Mouse (Mus musculus): ENCODE data around the gene Cxcl15. TPM values are rescaled to one million over a fixed set of nuclear protein-coding genes. Genes with fewer than 3 reads are reported as not detected.
A peak's percentile ranks its signal among the peaks of the same experiment; 100 is the strongest.
"Not testable (repeated sequence)": the region's sequence is repeated elsewhere in the genome, so short reads cannot be mapped to it uniquely, and the experiment has no call there.

Cxcl15 gene
- total RNA-seq, 2 experiments from 2014 or later, result not detected

DNA sequence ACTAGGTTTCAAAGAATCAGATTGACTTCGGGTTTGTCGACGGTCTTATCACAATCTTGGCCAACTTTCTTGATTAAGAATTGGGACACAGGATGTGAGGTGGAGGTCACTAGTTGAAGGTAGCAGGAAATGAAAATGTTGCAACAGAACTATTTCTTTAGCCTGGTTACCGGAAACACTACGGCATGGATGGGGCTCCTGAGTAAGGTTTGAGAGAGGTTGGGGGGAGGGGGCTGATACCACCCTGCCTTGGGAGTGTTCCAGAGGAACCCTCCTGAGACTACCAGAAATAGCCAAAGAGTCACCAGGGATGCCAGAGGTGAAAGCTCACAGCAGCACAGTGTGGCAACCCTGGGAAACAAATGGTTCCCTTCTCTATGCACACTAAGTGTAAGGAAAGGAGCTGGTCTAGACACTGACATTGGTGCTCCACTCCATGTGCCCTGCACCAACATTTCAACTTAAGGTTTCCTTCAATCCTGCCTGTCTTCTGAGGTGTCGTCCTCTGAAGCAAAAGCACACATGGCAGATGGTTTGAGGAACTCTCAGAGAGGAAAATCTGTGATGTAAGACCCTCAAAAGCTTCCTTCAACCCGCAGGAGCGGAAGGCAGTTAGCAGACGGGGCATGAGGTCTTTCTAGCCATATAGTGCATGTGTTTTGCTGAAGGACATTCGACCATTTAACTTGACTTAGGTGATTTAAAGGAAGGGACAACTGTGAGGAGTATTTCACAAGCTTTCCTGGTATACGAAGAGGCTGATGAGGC lies 4.8 kb upstream of the Cxcl15 start:
- DNase-seq, result no peak
- intact Hi-C loops (cut with DNase I), result no loop called here

DNA sequence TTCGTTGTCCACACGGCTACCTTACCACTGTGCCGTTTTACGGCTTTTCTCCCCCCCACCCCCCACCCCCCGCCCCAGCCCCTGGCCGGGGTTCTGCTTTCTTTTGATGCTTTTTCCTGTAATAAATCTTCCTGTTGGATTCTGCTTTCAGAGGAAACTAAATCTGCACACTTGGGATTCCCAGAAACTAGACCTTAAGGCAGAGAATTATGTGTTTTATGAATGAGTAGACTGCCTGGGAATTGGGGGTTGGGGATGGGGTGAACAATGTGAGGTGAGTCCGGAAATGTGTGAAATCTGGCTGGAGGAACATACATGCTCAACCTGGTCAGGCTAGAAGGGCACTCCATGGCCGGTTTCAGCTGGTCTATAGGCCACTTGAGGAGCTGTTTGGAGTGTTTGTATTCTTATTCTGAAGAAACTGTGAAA lies 4.2 kb upstream of the Cxcl15 start:
- no peak for DNase-seq

DNA sequence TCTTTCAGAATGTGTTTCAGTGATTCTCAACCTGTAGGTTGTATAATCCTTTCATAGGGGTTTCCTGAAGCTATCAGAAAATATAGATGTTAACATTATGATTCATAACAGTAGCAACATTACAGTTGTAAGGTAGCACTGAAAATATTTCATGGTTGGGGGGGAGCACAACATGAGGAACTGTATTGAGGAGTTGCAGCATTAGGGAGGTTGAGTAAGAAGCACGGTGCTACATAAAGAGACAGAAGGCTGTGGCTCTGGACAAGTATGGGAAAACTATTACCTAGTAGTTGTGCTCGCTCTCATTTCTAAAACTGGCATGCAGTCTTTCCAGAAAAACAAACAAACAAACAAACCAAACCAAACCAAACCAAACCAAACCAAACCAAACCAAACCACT lies 1.1 kb downstream of the Cxcl15 start:
- intact Hi-C loops (cut with DNase I); DNase-seq: not testable (repeated sequence)

More for the DNA sequence above, 4.2 kb upstream of the Cxcl15 start:
- intact Hi-C loops (cut with DNase I), result no loop called here

DNA sequence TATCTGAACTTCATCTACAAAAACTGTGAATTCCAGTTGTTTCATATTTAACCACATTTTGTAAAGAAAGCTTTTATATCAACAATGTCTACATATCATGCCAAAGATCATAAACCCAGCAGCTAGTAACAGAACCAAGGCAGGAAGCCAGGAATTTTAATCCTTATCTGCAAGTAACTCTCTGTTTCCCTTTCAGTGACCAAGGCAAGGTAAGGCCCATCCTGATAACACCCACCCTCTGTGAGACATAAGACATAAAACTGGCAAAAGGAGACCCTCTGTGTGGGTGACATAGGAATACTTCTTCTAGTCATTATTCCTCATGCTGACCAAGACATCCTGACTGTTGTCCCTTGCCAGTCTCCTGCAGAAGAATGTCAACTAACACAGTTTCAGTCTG lies 10.2 kb downstream of the Cxcl15 start:
- intact Hi-C loops (cut with DNase I), result no loop called here
- DNase-seq, result no peak

DNA sequence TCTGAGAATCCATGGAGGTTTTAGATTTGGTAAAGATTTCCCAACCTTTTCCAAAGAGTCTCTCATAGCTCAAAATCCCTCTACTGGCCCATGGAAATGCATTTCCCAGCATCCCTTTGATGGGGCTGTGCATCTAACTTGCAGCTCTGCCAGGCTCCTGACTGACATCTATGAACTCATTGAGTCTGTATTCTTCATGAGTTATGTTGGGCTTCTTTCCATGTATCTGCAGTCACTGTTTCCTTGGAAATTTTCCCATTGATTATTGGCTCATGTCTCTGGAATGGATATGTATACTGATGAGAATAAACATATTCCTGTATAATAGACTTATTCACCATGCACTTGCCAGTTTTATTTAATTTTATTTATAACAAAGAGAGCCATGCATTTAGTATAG lies 11.7 kb downstream of the Cxcl15 start:
- DNase-seq, result no peak
- intact Hi-C loops (cut with DNase I), result no loop called here

DNA sequence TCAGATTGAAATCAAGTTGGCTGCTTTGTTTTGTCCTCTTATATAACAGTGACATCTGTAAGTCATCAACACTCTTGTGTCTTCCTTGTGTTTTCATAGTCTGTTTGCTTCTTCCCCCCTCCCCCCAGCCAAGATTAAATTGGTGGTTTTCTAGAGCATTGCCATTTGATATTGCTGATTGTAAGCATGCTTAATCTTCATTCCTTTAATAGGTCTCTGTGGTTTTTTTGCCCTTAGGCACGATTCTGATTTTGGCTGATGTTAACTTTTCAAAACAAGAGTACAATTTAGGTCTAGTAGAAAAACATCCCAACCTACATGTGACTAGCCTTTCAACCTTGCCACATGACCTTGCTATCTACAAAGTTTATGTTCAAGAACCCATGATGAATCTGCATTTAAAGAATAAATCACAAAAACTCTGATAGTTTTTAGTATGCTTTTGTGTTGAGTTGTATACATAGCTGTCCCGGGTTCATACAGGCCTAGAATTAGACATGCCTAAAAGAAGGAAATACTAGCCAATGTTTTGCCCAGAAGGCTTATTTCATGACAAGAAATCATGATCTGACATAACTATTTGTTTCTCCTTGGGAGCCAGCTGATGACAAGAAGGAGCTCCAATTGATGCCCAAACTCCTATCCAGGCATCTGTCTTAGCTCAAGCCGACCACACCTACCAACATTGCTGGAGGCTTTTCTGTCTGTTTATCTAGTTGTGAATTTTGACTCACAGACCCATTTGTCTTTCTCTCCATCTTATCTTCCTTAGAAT lies 13.0 kb downstream of the Cxcl15 start:
- intact Hi-C loops (cut with DNase I), result no loop called here
- DNase-seq, result no peak

DNA sequence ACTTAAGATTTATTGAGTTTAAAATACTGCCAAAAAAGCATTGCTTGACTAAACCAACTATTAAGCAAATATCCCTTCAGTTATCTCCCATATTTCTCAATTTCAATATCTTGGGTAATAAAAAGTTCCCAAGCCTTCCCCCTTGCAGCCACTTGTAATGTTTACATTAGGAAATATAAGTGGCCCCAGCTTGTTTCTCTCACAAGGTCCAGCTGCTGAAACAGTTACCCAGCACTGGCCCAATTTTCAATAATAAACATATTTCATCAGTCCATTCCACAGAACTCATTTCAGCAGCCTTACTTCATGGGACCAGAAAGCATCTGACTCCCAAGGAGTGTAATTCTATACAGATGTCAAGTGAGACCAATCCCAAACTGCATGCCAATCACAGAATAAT lies 25.4 kb downstream of the Cxcl15 start:
- intact Hi-C loops (cut with DNase I), result no loop called here
- DNase-seq, result no peak

DNA sequence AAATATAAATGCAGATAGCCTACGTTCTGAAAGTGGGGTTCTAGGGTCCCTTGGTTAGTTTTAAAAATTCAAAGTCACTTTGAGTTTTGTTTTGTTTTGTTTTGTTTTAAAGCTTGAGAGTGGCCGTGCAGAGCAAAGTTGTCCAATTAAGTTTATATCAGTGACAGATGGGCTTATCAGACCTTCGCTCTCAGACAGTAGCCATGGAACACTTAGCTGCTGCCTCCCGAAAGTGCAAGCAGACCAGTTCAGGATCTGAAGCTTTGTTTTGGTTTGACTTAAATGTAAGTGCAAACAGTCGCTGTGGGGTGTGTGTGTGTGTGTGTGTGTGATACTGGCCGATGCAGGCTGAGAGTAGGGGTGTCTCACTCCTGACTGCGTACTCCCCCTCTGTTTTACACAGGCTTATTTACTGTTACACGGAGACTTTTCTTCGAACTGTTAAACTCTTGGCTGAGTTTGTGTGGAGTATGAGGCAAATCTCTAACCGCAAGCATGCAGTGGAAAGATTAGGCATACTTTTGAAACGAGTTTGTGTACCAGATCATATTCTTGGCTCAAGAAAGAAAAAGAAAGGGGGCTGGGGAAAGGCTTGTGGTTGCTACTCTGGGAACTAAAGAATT lies 37.9 kb downstream of the Cxcl15 start:
- intact Hi-C loops (cut with DNase I), result no loop called here
- DNase-seq, result no peak

DNA sequence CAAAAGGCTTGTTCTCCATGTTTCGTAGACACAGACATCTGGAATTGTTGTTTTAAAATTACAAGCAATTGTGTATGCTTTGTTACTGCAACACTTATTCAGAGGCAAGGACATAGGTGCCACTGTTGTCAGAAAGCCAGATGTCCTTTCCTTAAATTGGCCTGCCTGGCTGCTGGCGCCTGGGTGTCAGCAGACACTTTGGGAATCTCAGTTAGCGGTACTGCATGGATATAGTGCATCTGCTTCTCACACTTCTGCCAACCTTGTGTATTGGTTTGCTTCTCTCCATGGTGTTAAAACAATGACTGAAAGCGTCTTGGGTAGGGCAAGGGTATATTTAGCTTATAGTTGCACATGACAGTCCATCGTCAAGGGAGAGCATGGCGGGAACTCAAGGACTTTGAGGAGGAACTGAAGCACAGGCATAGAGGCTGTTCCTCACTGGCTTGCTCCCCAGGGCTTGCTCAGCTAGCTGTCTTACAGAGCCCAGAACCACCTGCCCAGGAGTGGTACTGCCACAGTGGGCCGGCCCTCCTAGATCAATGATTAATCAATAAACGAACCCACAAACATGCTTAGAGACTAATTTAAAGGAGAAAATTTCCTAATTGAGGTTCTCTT lies 38.5 kb downstream of the Cxcl15 start:
- DNase-seq, result no peak
- intact Hi-C loops (cut with DNase I), result no loop called here

DNA sequence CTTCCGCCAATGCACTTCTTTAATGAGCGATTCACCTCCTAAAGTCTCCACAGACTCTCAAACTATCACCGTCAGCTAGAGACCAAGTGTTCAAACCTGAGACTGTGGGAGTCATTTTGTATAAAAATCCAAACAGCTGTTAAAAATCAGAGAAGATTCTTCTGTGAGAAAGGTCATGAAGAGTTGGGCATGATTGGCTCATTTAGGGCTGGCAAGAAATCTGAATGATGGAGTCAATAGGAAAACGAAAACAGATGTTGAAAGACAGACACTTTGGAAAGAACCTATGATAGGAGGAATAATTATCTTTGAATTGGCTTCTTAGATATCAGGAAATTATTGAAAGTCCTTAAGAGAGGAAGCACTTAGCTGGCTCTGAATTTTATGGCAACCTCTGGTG lies 40.1 kb downstream of the Cxcl15 start:
- intact Hi-C loops (cut with DNase I), result no loop called here
- no peak for DNase-seq

DNA sequence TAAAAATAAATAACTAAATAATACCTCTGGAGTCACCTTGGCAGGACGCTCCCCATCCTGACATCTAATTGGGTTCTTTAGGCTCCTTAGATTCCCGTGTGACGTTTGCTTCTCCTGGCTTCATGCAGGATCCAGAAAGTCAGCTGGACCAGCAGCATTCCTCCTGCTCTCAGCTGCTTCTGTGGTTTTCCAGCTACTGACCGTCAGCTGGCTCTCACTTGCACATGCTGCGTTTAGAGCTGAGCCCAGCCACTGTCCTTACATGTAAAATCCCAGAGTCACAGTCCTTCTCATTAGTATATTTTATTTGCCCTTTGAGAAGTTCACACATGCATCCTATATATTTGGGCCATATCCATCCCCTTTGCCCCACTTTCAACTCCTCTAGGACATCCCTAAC lies 44.2 kb downstream of the Cxcl15 start:
- intact Hi-C loops (cut with DNase I), result no loop called here
- DNase-seq, result peak; percentile 52

DNA sequence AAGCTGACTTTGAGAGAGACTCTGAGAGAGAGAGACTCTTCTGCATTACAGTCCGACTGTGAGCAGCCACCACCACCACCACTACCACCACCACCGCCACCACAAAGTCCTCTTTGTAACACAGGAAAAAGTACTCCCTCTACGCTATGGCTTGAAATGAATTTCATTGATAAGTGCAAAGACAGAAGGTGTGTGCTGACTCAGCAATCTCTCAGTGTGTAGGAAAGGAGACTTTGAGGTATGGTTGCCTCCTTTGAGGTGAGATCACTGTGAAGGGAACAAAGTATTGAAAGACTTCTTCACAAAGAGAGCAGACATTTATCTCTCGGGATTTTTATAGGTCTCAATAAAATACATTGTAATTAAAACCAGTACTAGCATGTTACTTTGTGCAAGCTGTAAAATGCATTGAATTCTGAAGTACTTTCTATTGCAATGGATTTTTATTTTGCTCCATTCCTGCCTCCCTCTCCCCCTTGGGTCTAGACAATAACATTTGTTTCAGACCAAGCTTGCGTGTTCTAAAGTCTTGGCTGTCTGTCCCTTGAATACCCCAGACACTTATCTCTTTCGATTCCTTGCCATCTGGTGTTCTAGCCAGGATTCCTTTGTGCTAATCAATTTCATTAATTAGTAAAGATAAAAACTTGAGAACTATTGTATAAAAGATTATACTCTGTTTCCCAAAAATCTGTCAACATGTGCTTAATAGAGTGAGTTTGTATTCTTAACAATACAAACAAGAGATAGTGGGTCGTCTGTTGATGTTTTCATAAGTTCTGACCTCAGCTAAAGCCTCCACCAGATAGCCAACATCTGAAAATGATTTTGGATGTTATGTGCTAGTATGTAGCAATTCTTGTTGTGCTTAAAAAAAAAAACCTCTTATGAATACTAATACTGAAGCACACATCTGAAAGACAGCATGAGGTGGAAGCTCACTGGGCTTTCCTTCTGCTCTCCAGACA lies 46.9 kb downstream of the Cxcl15 start:
- intact Hi-C loops (cut with DNase I), result no loop called here
- DNase-seq, result no peak

DNA sequence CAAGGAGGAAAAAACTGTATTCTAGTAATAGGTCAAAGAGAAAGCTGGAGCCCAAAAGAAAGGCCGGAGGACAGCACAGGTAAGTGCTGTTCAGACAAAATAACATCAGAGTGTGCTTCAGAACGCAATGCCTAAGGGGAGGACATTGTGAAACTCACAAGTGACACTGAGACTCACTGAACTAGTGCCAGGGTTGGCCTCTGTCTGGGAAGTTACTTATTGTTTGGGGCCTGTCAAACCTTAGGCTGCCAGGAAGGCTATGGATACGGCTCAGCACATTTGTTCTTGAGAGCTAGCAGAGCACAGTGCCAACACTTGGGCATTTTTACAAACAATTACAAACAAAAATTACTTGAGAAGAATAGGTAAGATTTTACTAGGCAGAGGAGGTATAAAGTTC lies 49.6 kb downstream of the Cxcl15 start:
- DNase-seq, result no peak
- intact Hi-C loops (cut with DNase I), result no loop called here

DNA sequence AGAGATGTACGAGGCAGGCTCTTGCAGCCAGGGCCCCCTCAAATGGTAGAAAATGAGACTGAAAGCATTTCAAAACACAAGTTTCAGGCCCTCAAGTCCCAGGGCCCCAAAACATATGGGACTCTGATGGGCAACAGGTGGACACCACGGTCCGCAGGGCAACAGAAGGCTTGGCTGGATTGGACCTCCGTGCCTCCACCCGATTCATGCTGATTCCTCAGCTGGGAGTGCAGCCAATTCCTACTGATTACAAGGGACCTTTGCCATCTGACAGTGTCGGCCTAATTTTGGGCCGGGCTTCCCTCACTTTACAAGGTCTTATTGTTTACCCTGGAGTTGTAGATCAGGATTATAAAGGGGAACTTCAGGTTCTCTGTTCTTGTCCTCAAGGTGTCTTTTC lies 55.8 kb downstream of the Cxcl15 start:
- DNase-seq, result peak; percentile 49
- intact Hi-C loops (cut with DNase I), result not testable (repeated sequence)

DNA sequence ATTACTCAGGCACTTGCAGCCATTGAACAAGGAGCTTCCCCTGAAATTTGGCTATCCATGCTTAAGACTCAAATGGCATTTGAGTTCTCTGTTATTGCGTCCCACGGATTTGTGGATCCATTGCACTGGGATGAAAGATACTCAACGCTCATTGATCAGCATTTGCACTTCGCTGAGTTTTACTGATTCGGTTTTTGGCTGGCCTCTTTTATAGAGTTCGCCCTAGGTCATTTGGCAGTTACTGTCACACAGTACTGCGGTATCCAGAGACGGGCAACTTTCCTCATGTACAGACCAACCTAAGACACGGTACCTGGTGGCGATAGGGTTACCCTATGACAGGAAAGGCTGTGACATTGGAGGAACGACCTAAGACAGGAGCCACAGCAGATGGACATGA lies 57.1 kb downstream of the Cxcl15 start:
- intact Hi-C loops (cut with DNase I), result not testable (repeated sequence)

More for the DNA sequence above, 57.1 kb downstream of the Cxcl15 start:
- not testable (repeated sequence) for DNase-seq

Small RNA genes within 50 kb of the gene (microRNA-seq; reads per million reads assigned to microRNA genes)
- not detected for gene Gm24322

Other genes starting within 250 kb of the Cxcl15 start
- under 1 TPM; 0.54 TPM for gene 5830473C10Rik, start 233.4 kb upstream of the Cxcl15 start, total RNA-seq (2021)
- 1 to 10 TPM; 1.4 TPM for gene Rassf6, start 153.9 kb upstream of the Cxcl15 start, total RNA-seq (2021)
- gene Cxcl5, start 35.2 kb upstream of the Cxcl15 start, total RNA-seq (2021), result not detected
- gene Ppbp, start 26.0 kb upstream of the Cxcl15 start, total RNA-seq (2021), result under 1 TPM in 1 of 2 experiments, not detected in 1; 0.36 TPM
- gene Pf4, start 22.1 kb upstream of the Cxcl15 start, total RNA-seq (2021), result 10 to 100 TPM in 1 of 2 experiments, 1 to 10 TPM in 1; 9.8 to 11.2 TPM
- not detected for gene Cxcl3, start 8.4 kb upstream of the Cxcl15 start, total RNA-seq (2021)
- gene Cxcl1, start 96.7 kb downstream of the Cxcl15 start, total RNA-seq (2021), result under 1 TPM; 0.50 to 0.68 TPM
- gene Cxcl2, start 109.3 kb downstream of the Cxcl15 start, total RNA-seq (2021), result not detected
- gene Mthfd2l, start 136.6 kb downstream of the Cxcl15 start, total RNA-seq (2021), result 10 to 100 TPM; 28.8 to 29.2 TPM
- under 1 TPM in 1 of 2 experiments, not detected in 1; 0.48 TPM for gene Epgn, start 232.9 kb downstream of the Cxcl15 start, total RNA-seq (2021)

Data from left cerebral cortex, postnatal 4 days (tissue).